Mouse (Mus musculus) heart, postnatal 0 days (tissue): ENCODE measurements around the gene Clic4. TPM values are rescaled to one million over a fixed set of nuclear protein-coding genes. Genes with fewer than 3 reads are reported as not detected.

Experiments
- ATAC-seq: fragments of 200-750 bp; cut with Nextera tagmentation; 2 replicates; pipeline ENCODE4 v1.8.0; 2017; ENCODE audit warnings: low read depth, moderate number of reproducible peaks, moderate library complexity; ENCODE audit not compliant: insufficient read depth
- DNase-seq: peaks from one replicate; pipeline ENCODE4 v3.0.0-alpha.2; 2016; ENCODE audit warnings: low spot score
- H3K27ac ChIP-seq: fragments of 300-500 bp; sonication (generic); 2 replicates; pipeline ENCODE4 v1.5.1; 2014; ENCODE audit warnings: low read depth, mild to moderate bottlenecking
- H3K27me3 ChIP-seq: fragments of 300-500 bp; sonication (generic); 2 replicates; pipeline ENCODE4 v1.6.1; 2014; ENCODE audit warnings: low read length, mixed read lengths; ENCODE audit not compliant: control insufficient read depth, insufficient read depth
- H3K36me3 ChIP-seq: fragments of 300-500 bp; sonication (generic); replicated peaks from 2 replicates; pipeline ENCODE4 v1.6.1; 2014; ENCODE audit warnings: low read length, mixed read lengths; ENCODE audit not compliant: control insufficient read depth, insufficient read depth
- H3K4me1 ChIP-seq: fragments of 300-500 bp; sonication (generic); 2 replicates; pipeline ENCODE4 v1.6.1; 2014; ENCODE audit warnings: antibody characterized with exemption; ENCODE audit not compliant: control insufficient read depth, insufficient read depth
- H3K4me2 ChIP-seq: fragments of 300-500 bp; sonication (generic); 2 replicates; pipeline ENCODE4 v1.6.1; 2014; ENCODE audit warnings: low read depth, mild to moderate bottlenecking, low read length, moderate library complexity
- H3K4me3 ChIP-seq: fragments of 300-500 bp; sonication (generic); 2 replicates; pipeline ENCODE4 v1.5.1; 2014; ENCODE audit warnings: low read depth, low read length
- H3K9ac ChIP-seq: fragments of 300-500 bp; sonication (generic); replicated peaks from 2 replicates; pipeline ENCODE4 v1.6.1; 2014; ENCODE audit warnings: low read depth, low read length, mixed read lengths
- H3K9me3 ChIP-seq: fragments of 300-500 bp; sonication (generic); replicated peaks from 2 replicates; pipeline ENCODE4 v1.6.1; 2016; ENCODE audit warnings: low read length; ENCODE audit not compliant: control insufficient read depth
- CTCF ChIP-seq: IDR thresholded peaks from 2 replicates; pipeline ENCODE4 v1.5.1; 2016; ENCODE audit warnings: antibody characterized with exemption, control low read depth, low read depth
- EP300 ChIP-seq: IDR thresholded peaks from 2 replicates; pipeline ENCODE4 v1.6.1; 2016; ENCODE audit warnings: antibody characterized with exemption, low read depth
- WGBS: fragments of 180-500 bp; shearing (Covaris S2); extraction: QIAGEN DNeasy Blood & Tissue Kit; methylation state at CpG from one replicate; pipeline ENCODE4 v1.1.7; 2014; 5-methylcytosine and 5-hydroxymethylcytosine counted together
- polyA plus RNA-seq: library from polyadenylated mRNA; unstranded; fragments of >200 nt; fragmentation: Nextera tagmentation; extraction: Ambion mirVana; gene quantifications from 2 replicates; pipeline ENCODE4 v1.2.1, GENCODE M21; 2015
- total RNA-seq: library from RNA; depleted of rRNA; stranded (reverse); fragments of >200 nt; gene quantifications from 2 replicates; pipeline ENCODE4 v1.2.3, GENCODE M21; 2014; ENCODE audit warnings: low replicate concordance

The Clic4 gene
- total and polyA plus RNA-seq, 2 experiments from 2014 or later = 235 to 239 TPM

DNA sequence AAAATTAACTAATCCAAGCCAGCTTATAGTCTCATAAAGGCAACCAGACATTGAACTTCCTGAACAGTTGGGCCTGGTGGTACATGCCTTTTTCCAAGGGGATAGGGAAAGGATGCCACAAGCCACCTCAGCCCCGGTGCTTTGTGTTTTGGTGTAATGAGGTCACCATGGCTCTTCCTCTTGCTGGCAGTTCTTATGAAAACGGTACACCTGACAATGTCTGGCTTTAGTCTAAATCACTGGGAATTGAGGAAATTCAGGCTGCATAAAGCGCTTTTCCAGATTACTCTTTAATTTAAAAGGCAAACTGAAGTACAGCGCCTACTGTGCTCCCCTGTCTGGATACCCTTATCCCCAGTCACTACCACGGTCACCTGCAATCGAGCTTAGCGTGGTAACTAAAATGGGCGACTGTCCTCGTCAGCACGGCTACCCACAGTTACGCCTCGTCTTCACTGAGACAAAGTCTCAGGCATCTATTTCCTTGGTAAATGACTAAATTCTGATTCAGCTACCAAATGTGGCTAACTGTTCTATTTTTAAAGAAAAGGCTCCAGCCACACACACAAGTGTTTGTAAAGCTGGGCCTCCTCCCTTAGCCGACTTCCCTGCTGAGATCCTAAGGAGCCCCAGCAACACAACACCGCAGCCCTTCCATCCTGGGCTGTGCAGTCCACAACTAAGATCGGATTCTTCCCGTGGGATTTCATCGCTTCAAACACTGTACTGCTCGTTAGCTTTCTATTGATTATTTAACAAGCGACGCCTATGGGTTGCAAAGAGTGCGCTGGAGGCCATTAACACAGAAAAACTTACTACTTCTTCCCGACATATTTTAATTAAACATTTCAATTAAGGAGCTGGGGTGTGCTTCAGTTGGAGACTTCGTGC, 25.5 kb downstream of the Clic4 start:
- no peak; the same call in 1 of the 2 replicates for ATAC-seq
- Histone ChIP-seq H3K9me3 (no peaks in the 10 kb centered on the region), H3K4me2 (no peak overlapping the region), H3K4me1 (peaks cover 35% of the 10 kb centered on the region), H3K9ac (peak overlapping the region; percentile 26; the same call in 1 of the 2 replicates), H3K27me3 (no peaks in the 10 kb centered on the region), H3K36me3 (no peaks in the 10 kb centered on the region; the same call in 1 of the 2 replicates), H3K4me3 (no peak overlapping the region), H3K27ac (peak overlapping the region; percentile 64)
- DNase-seq = no peak
- TF ChIP-seq EP300 (no peak), CTCF (no peak)
- 56% methylated on average over 23 of the region's 23 CpGs for WGBS

DNA sequence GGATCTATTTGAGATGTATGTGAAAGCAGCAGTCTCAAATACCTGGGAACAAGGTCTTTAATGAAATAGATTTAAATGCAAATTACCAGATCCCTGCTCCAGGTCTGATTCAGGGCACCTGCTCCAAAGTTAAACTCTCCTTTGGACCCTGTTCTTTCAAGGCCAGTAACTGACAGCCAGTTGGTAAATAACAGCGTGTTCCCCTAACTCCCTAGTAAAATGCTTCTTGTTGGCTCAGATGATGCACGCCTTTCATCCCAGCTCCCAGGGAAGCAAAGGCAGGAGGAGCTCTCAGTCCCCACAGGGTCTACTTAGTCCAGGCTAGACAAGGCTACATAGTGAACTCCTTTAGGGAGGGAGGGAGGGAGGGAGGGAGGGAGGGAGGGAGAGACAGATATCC, 26.2 kb downstream of the Clic4 start:
- H3K9ac ChIP-seq = no peak overlapping the region
- 0 out of 2 replicates have a peak overlapping the region, but pooled peaks have one; percentile 32 for H3K27ac ChIP-seq
- H3K4me3 ChIP-seq = no peak overlapping the region
- DNase-seq = no peak
- no peak for ATAC-seq
- 58% methylated on average over 2 of the region's 2 CpGs for WGBS
- no peaks in the 10 kb centered on the region; the same call in 1 of the 2 replicates for H3K36me3 ChIP-seq
- TF ChIP-seq CTCF = no peak
- no peak for TF ChIP-seq EP300
- H3K4me1 ChIP-seq = peaks cover 40% of the 10 kb centered on the region
- H3K4me2 ChIP-seq = no peak overlapping the region
- no peaks in the 10 kb centered on the region for H3K27me3 ChIP-seq
- no peaks in the 10 kb centered on the region for H3K9me3 ChIP-seq

DNA sequence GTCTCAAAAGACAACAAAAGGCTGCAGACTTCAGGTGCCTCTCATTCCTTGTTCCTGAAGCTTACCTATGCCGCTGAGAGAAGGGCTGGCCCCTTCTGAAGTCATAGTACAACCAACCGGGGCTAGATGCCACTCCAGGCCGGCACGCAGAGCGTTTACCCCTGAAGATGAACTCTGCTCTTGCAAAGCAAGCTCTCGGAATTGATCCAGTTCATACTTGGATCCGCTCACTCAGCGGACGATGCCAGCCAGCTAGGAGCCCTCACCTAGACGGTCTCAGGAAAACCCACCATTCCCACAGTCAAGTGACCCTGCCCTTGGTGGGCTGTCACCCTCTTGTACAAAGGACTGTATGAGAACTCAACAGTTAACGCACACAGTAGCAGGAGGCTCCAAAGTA, 26.8 kb downstream of the Clic4 start:
- Histone ChIP-seq H3K9ac (no peak overlapping the region), H3K27ac (peak overlapping the region; percentile 32; the same call in 1 of the 2 replicates), H3K4me2 (no peak overlapping the region), H3K36me3 (no peaks in the 10 kb centered on the region; the same call in 1 of the 2 replicates), H3K4me1 (peaks cover 43% of the 10 kb centered on the region), H3K4me3 (no peak overlapping the region), H3K9me3 (no peaks in the 10 kb centered on the region), H3K27me3 (no peaks in the 10 kb centered on the region)
- no peak for TF ChIP-seq CTCF
- TF ChIP-seq EP300 = no peak
- no peak for DNase-seq
- ATAC-seq = no peak
- 80% methylated on average over 11 of the region's 11 CpGs for WGBS

DNA sequence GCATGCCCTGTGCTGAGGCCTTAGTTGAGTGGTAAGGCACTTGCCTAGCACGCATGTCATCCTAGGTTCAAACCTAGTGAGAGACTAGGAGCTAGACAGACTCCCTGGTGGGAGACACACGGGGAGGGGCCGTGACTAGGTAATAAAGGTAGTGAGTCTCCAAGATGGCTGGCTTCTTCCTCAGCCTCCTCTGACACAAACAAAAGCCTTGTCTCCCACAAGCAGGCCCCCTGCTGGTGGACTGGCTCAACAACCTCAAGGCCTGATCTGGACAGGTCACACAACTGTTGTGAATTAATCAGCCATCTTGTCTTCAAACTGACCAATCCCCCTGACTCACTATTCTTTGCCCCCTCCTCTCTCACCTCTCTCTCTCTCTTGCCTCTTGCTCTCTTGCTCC, 28.3 kb downstream of the Clic4 start:
- Histone ChIP-seq H3K4me2 (no peak overlapping the region), H3K36me3 (no peaks in the 10 kb centered on the region; the same call in 1 of the 2 replicates), H3K4me3 (no peak overlapping the region), H3K27me3 (no peaks in the 10 kb centered on the region), H3K9ac (no peak overlapping the region), H3K4me1 (peaks cover 58% of the 10 kb centered on the region), H3K27ac (0 out of 2 replicates have a peak overlapping the region, but pooled peaks have one; percentile 12), H3K9me3 (no peaks in the 10 kb centered on the region)
- TF ChIP-seq CTCF = peak; percentile 47
- TF ChIP-seq EP300 = no peak
- no peak for DNase-seq
- ATAC-seq = no peak
- 91% methylated on average over 3 of the region's 3 CpGs for WGBS

DNA sequence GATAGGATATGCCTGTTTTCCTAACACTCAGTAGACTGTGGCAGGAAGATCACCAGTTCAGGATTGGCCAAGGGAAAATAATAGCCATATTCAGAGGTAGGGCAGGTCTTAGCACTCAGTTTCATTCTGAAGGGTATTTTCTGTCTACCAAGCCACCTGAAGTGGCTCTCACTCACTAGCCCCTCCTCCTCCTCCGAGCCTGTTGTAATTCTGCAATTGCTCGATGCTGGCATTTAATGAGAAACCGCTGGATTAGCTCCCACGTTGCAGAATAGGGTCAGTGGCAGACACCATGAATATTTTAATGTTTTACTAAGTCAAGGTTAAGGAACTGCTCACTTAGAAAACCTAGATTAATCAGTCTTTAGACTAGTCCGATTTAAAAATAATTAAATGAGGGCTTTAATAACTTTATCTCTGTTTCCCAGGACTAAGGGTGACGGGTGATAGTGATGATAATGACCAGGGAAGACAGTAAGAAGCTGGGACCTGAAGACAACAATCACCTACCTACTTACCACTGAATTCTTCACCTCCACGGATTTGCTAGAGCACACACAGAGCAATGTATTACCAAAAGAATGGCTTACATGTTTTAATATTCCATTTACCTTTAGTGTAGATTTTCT, 29.6 kb downstream of the Clic4 start:
- H3K9ac ChIP-seq = no peak overlapping the region
- H3K27me3 ChIP-seq = no peaks in the 10 kb centered on the region
- no peak overlapping the region for H3K4me3 ChIP-seq
- no peak overlapping the region for H3K4me2 ChIP-seq
- TF ChIP-seq CTCF (no peak), EP300 (no peak)
- H3K36me3 ChIP-seq = peaks cover 5% of the 10 kb centered on the region
- H3K9me3 ChIP-seq = no peaks in the 10 kb centered on the region
- peak overlapping the region; percentile 89 for H3K27ac ChIP-seq
- peaks cover 70% of the 10 kb centered on the region for H3K4me1 ChIP-seq
- WGBS = 75% methylated on average over 7 of the region's 7 CpGs
- no peak for ATAC-seq
- no peak for DNase-seq
